Mouse (Mus musculus) neural tube, embryonic 12.5 days (tissue): Measurements from ENCODE around the gene Gm21828. TPM values are rescaled to one million over a fixed set of nuclear protein-coding genes. Genes with fewer than 3 reads are reported as not detected.
"Not testable (repeated sequence)": the region's sequence is repeated elsewhere in the genome, so short reads cannot be mapped to it uniquely, and the experiment has no call there.

Experiments used
- ATAC-seq: fragments of 200-750 bp; cut with Nextera tagmentation; 2 replicates; pipeline ENCODE4 v1.8.0; 2017; ENCODE audit warnings: low read depth, mild to moderate bottlenecking, moderate TSS enrichment, moderate library complexity; ENCODE audit not compliant: low FRiP score
- H3K27ac ChIP-seq: fragments of 300-500 bp; sonication (generic); 2 replicates; pipeline ENCODE4 v1.5.1; 2016
- H3K27me3 ChIP-seq: fragments of 300-500 bp; sonication (generic); replicated peaks from 2 replicates; pipeline ENCODE4 v1.6.1; 2016; ENCODE audit warnings: mild to moderate bottlenecking
- H3K36me3 ChIP-seq: fragments of 300-500 bp; sonication (generic); 2 replicates; pipeline ENCODE4 v1.6.1; 2016; ENCODE audit warnings: mild to moderate bottlenecking
- H3K4me1 ChIP-seq: fragments of 300-500 bp; sonication (generic); 2 replicates; pipeline ENCODE4 v1.6.1; 2016
- H3K4me2 ChIP-seq: fragments of 300-500 bp; sonication (generic); replicated peaks from 2 replicates; pipeline ENCODE4 v1.6.1; 2016; ENCODE audit warnings: mild to moderate bottlenecking
- H3K4me3 ChIP-seq: fragments of 300-500 bp; sonication (generic); 2 replicates; pipeline ENCODE4 v1.5.1; 2016
- H3K9ac ChIP-seq: fragments of 300-500 bp; sonication (generic); 2 replicates; pipeline ENCODE4 v1.6.1; 2016; ENCODE audit warnings: mild to moderate bottlenecking
- H3K9me3 ChIP-seq: fragments of 300-500 bp; sonication (generic); 2 replicates; pipeline ENCODE4 v1.6.1; 2016; ENCODE audit warnings: mild to moderate bottlenecking
- WGBS: fragments of 180-500 bp; shearing (Covaris S2); methylation state at CpG from one replicate; pipeline ENCODE4 v1.1.7; 2016; 5-methylcytosine and 5-hydroxymethylcytosine counted together
- polyA plus RNA-seq: library from polyadenylated mRNA; unstranded; fragments of >200 nt; fragmentation: Nextera tagmentation; extraction: Ambion mirVana; gene quantifications from 2 replicates; pipeline ENCODE4 v1.2.1, GENCODE M21; 2016

Gm21828 gene
- not detected in 2 replicates for polyA plus RNA-seq

- not testable (repeated sequence) for H3K27me3 ChIP-seq, H3K27ac ChIP-seq, H3K4me3 ChIP-seq, ATAC-seq, H3K36me3 ChIP-seq, H3K4me1 ChIP-seq, H3K9me3 ChIP-seq, H3K9ac ChIP-seq, H3K4me2 ChIP-seq
- WGBS = no CpG with 5 or more reads among the region's 3 CpGs
These were observed at the start of gene Gm21828 for GRCm38 (mm10) chrY:13223828-13224227. TSS of gene Gm21828 (minus strand) at chrY:13223928.

GRCm38 (mm10) chrY:13252091-13252490, 28.4 kb upstream of the Gm21828 start, which contains the start of the genes Gm21440 and Gm21454:
TSS of gene Gm21440 (plus strand) at chrY:13252391.
TSS of gene Gm21454 (plus strand) at chrY:13252442.
- H3K4me3 ChIP-seq, H3K36me3 ChIP-seq, H3K4me1 ChIP-seq, H3K9ac ChIP-seq, H3K9me3 ChIP-seq, ATAC-seq, H3K27ac ChIP-seq, H3K27me3 ChIP-seq, H3K4me2 ChIP-seq: not testable (repeated sequence)

Other genes with a start within 250 kb of the Gm21828 start
- not detected in 2 replicates for gene Gm20807, start 181.0 kb downstream of the Gm21828 start, polyA plus RNA-seq
- gene Gm21891, start 90.4 kb downstream of the Gm21828 start, polyA plus RNA-seq = not detected in 2 replicates
- not detected in 2 replicates for gene Gm21425, start 62.0 kb downstream of the Gm21828 start, polyA plus RNA-seq
- not detected in 2 replicates for gene Gm21440, start 28.5 kb upstream of the Gm21828 start, polyA plus RNA-seq
- not detected in 2 replicates for gene Gm21454, start 28.5 kb upstream of the Gm21828 start, polyA plus RNA-seq
- gene Gm21725, start 125.1 kb upstream of the Gm21828 start, polyA plus RNA-seq = not detected in 2 replicates
- gene Gm21866, start 241.7 kb upstream of the Gm21828 start, polyA plus RNA-seq = not detected in 2 replicates